Mouse (Mus musculus): ENCODE measurements at regions not wholly inside any gene's neighbourhood (a gene's known extent, or its start where the extent isn't known, plus 50 kb on each side); places are given as distances from the start of the nearest gene placed in this dataset.

DNA sequence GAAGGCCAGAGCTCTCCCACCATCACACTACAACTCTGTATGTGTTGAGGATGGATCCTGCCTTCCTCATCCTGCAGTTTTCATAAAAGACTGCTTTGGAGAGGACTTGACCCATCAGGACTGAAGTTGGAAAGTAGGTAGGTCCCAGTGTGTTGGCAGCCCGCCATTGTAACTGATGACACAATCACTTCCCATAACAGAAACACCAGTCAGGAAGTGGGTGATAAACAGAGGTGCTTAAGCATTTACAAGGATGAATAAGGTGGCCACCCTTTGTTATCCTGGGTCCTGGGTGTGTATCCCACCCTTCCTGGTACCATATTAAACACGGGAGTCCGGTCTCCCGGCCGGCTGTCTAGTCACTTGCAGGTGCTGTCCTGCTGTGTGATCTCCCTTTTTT, 118.3 kb downstream of the Snx10 start:
- no peak for DNase-seq (ENCODE audit: low spot score in 2 of 2)

DNA sequence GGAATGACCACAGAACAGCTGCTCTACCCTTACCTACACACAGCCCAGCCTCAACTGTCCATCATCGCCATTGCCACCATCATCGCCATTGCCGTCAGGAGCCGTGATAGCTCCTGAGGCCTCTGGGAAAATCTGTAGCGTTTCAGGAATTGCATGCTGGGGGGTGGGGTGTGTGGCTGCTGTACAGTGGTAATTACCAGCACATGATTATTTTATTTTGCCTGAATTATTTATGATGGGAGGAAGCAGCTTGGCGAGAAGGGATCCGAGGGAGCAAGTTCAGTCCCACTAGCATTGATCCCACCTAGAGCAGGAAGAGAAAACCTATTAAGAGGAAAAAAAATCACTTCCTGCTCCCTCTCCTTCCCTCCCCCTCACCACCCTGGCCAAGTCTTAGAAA, 125.1 kb downstream of the Snx10 start:
- DNase-seq (ENCODE audit: low spot score in 2 of 2), result no peak

DNA sequence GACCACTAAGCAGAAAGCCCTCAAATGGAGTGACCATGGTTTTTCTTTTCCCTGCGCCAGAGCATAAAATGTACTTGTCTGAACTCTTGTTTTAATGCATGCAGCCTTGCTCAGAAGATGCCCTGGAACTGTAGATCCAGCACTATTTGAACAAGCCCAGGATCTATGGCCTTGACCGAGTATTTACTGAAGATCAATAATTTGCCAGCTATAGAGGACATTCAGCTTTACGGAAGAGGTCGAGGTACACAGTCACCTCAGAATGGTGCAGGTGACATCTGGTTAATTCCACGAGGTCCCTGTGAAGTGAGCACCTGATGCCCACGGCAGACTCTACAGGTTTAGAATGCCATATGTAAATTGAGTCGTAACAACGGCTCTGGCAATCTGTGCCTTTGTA, 130.1 kb downstream of the Snx10 start:
- no peak for DNase-seq (ENCODE audit: low spot score in 2 of 2)

- no peak for DNase-seq (ENCODE audit: low spot score in 2 of 2)
These were observed 131.3 kb downstream of the Snx10 start for GRCm38 (mm10) chr6:51654991-51655390.

DNA sequence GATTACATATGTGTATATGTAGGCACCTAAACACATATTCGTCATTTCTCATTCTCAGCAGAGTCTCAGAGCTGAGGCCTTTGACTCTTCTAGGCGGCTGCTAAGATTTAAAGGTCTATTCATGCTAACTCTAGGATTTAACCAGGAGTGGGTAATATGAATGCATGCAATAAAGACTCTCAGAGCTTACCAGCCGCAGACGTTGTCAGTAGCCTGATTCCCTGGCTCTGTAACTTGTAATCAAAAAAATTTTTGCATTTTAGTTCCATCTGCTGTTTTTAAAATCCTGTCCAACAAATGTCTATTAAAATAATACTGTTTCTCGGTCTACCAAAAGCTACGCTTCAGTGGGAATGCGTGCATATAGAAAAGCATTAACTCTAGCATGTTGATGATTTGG, 132.4 kb downstream of the Snx10 start:
- DNase-seq (ENCODE audit: low spot score in 2 of 2), result no peak

DNA sequence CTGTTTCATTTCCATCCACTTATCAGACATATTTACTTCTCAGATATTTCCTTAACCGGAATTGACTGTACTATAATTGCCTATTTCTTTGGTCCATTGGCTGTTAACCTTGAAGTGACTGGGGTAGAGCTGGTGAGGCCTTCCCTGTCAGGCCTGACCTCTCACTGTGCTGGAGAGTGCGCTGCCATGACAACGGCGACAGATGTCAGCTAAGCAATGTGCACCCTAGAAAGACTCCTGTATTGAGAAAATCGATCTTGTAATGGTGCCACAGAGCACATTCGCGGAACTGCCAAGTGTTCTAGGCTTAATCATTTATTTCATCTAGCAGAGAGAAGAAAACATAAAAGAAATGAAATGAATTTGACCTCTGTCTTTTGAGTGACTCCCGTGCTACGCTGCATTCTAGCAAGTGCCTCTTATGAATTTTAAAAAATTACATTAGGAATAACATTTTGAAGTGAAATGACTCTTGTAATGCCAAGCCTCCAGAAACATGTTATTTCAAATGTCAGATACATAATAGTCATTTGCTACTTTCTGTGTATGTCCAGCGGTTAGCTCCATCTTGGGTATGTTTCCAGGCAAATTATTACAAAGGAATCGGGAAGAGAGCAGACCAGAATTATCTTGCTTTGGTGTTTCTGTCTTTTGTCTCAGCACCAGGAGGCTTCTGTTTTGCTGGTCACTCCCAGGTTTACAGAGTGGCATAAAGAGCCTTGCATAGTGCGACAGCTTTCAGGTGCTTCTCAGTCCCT, 133.4 kb downstream of the Snx10 start:
- DNase-seq (ENCODE audit: low spot score in 2 of 2), result no peak

GRCm38 (mm10) chr6:51658360-51658759, 134.7 kb downstream of the Snx10 start:
- no peak for DNase-seq (ENCODE audit: low spot score in 2 of 2)

DNA sequence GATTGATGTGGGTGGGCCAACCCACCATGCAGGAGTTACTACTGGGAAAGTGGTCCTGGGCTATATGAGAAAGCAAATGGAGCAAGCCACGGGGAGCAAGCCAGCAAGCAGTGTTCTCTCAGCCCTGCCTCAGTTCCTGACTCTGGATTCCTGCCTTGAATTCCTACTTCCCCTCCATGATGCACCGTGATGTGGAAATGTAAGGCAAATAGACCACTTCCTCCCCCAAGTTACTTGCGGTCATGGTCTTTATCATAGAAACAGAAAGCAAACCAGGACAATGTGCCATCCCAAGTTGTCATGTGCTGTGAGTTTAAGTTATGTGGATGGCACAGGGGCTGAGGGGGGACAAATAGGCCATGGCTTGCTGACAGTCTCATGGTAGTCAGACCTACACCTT, 139.5 kb downstream of the Snx10 start:
- DNase-seq (ENCODE audit: low spot score in 2 of 2), result no peak

DNA sequence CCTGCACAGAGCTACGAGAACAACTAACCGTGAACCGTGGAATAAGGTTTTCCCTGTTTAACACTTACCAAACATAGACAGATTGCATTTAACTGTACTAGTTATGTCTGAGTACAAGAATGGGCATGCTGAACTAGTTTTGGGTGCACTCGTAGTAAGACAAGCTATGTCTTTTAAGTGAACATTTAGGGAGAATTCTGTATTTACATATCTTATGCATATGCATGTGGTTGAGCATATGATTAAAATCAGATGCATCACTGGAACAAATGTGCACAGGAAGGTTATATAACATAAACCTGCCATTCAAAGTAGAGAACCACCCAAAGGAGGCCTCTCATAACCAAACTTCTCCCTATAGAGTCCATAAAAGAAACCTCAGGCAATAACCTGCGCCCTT, 140.3 kb downstream of the Snx10 start:
- no peak for DNase-seq (ENCODE audit: low spot score in 2 of 2)

- no peak for DNase-seq (ENCODE audit: low spot score in 2 of 2)
These were observed 143.3 kb downstream of the Snx10 start for GRCm38 (mm10) chr6:51667022-51667421.

GRCm38 (mm10) chr6:51675342-51675945, 151.7 kb downstream of the Snx10 start:
- DNase-seq (ENCODE audit: low spot score in 2 of 2), result no peak

DNA sequence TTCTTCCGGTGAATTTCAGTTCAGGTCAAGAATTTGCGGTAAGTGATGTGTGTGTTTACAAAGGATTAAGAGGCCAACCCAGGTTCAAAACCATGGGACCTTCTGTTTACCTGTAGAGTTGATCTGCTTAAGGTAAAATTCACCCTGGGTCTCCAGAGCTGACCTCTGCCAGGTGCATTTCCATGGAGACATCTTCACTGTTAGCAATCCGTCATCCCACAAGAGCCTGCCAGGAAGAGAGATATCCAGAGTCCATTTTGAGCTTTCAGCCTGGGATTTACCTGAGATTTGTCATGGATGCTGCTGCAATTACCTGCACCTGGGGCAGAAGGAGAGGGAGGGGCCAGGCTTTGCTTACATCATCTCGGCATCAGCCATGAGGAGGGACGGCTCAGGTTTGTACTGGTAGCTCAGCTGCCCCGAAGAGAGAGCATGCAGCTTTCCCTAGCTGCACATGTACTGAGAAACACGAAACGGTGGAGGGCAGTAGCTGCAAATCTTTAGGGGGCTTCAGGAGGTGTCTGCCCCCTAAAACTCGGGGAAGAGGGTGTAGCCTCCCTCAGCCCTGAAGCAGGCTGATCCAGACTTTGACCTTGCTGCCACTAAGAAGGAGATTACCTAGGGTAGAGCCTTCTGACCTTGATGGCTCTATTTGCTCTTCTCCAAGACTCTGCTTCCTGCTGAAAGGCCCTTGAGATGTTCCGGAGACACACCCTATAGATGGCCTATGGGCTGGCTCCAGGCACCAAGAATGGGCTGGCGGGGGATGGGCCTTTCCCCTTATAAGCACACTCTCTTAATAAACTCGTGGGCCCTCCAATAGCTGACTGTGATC, 153.7 kb downstream of the Snx10 start:
- no peak for DNase-seq (ENCODE audit: low spot score in 2 of 2)

DNA sequence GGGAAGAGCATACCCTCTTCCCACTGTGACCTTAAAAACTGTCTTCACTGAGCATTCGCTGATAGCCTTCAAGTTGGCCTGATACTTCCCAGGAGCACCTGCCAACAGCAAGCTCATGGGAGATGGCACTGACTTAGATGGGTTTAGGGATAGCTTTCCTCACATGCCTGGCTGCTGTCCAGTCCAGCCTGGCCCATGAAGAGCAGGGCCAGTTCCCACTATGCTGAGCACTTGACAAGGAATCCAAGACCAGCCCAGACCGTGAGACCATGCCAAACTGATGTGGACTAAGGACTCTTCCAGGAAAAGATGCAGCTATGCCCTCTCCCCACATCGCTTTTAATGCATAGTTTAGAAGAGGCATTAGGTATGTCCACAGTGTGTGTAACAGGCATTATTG, 155.0 kb downstream of the Snx10 start:
- DNase-seq (ENCODE audit: low spot score in 2 of 2), result no peak

DNA sequence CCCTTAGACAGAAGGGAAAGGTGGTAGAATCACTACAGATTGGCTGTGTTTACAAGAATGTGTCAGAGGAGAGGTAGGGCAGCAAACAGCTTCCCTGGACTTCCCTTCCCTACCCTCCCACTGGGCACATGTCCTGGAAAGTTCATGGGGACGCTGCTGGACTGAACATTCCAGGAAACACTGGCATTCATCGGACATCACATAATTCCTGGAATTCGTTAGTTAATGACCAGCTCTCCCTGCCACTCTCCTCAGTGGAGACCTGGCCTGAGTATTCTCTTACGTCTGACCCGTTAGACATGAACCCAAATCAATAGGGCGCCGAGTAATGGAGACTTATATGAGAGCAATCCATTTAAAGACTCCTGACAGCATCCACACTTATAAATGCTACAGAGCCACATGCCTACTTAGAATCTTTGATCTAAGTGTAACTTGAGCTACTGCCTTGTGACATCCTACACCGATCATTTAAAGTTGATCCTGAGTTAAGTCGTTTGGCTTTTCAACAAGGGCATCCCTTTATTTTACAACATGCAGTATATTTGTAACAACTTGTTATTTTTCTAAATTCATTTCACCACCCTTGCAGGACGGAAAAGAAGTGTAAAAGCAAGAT, 156.6 kb downstream of the Snx10 start:
- DNase-seq (ENCODE audit: low spot score in 2 of 2), result no peak

GRCm38 (mm10) chr6:51683131-51683530, 159.4 kb downstream of the Snx10 start:
- no peak for DNase-seq (ENCODE audit: low spot score in 2 of 2)

DNA sequence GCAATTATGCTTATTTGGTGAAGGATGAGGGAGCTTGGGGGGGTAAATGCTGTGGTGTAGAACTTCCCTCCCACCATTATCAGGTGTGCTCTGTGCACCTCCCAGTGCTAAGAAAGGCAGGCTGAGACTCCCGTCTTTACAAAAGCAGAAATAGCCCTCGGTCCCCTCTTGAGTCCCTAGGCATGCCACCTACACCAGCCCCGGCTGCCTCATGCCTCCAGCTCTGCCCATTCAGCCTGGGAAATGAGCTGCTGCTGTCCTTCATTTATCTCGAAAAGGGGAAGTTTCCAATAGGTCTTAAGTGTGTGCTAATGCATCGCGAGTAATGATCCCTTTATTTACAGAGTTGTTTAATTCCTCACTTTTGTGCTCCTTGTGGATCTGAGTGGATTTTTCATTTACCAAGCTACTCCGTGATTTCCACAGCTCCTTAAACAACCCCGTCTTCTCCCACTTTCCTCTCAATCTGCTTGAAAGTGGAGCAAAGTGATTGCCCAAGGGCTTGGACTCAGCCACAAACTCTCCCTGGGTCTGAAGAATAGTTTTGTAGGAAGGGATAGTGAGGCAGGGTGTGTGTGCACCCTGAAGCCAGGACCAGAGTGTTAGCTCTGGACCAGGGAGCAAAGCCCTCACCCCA, 162.1 kb downstream of the Snx10 start:
- no peak for DNase-seq (ENCODE audit: low spot score in 2 of 2)

DNA sequence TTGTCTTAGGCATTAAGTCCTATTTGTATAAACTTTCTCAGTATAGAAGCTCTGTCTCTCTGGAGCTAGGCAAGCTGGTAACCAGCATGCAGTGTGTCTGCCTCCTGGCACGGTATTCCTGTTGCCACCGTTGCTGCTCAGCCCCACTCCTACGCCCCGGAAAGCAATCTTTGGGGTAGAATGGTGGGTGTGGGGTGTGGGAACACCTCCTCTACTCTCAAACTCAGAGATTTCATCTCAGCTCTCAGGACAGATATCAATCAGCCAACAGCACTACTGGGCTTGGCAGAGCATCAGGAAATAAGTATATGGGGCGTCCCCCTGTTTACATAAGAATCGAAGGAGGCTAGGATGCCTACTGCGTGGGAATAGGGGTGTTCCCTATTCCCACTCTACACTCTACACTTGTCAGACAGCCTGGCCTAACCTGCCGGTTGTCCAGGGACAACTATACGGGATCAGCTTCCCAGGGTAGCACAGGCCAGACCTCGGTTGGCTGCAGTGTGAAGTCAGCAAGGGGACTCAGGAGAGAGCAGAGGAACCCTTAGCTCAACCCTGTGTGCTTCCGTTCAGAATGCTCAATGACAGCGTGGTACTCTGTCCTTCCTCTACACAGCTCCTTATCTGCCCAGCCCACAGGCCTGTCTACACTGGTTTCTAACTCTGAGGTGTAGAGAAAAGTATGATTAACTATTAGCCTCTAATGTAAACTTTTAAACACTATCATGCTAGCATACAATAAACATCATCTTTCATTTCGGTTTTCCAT, 167.3 kb downstream of the Snx10 start:
- DNase-seq (ENCODE audit: low spot score in 2 of 2), result no peak

- no peak for DNase-seq (ENCODE audit: low spot score in 2 of 2)
These were observed 170.3 kb downstream of the Snx10 start for GRCm38 (mm10) chr6:51693984-51694383.

DNA sequence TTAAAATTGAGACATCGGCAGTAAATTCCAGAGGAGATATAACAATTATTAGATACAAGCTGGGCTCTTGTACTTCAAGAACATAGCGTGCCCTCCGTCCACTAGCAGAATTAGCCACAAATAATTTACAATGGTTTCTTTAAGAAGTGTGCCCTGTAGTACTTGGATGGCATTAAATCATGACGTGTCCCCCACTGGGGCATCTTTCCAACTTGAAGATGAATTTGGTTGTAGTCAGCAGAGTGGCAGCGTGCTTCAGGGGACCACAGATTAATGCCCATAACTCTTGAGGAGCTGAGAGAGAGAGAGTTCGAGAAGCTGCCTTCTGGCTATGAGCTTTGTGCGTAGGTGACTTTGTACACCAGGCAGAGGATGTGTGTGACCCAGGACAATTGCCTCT, 172.7 kb downstream of the Snx10 start:
- no peak for DNase-seq (ENCODE audit: low spot score in 2 of 2)

DNA sequence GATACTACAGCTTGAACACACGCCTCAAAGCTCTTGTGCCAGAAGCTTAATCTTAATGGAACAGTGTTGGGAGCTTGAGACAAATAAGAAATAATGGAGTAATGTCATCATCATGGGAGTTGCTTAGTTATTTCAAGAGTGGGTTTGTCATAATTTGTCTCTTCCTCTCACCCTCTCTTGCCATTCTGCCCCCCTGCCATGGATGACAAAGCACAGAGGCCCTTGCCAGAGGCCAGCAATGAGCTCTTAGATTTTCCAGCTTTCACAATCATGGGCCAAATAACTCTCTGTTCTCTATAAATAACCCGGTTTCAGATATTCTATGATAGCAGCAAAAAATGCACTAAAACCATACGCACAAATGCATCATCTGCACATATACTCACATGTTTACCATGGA, 174.1 kb downstream of the Snx10 start:
- no peak for DNase-seq (ENCODE audit: low spot score in 2 of 2)

GRCm38 (mm10) chr6:51698244-51698643, 174.5 kb downstream of the Snx10 start:
- no peak for DNase-seq (ENCODE audit: low spot score in 2 of 2)

Measured in frontal cortex, postnatal 25 days (tissue).